Mouse (Mus musculus) erythroblast, embryonic 14.5 days (primary cell): ENCODE results near the gene Crybb2. TPM values are rescaled to one million over a fixed set of nuclear protein-coding genes. Genes with fewer than 3 reads are reported as not detected.

Experiments
- H3K27me3 ChIP-seq: 2 replicates; pipeline ENCODE4 v1.6.1; 2012; ENCODE audit warnings: inconsistent platforms; ENCODE audit not compliant: control insufficient read depth
- H3K36me3 ChIP-seq: 2 replicates; pipeline ENCODE4 v1.6.1; 2012; ENCODE audit warnings: mild to moderate bottlenecking, inconsistent platforms; ENCODE audit not compliant: control insufficient read depth
- H3K4me1 ChIP-seq: 2 replicates; pipeline ENCODE4 v1.6.1; 2012; ENCODE audit warnings: inconsistent platforms; ENCODE audit not compliant: control insufficient read depth
- H3K4me3 ChIP-seq: replicated peaks from 2 replicates; pipeline ENCODE3; 2012; ENCODE audit warnings: moderate library complexity, mild to moderate bottlenecking, inconsistent platforms
- H3K9me3 ChIP-seq: 2 replicates; pipeline ENCODE4 v1.6.1; 2012; ENCODE audit warnings: low read length, inconsistent platforms, mixed read lengths; ENCODE audit not compliant: control insufficient read depth
- GATA1 ChIP-seq: IDR thresholded peaks from 2 replicates; pipeline ENCODE4 v1.6.1; 2012; ENCODE audit warnings: low read length, inconsistent platforms, mixed read lengths
- TAL1 ChIP-seq: IDR thresholded peaks from 3 replicates; pipeline ENCODE4 v1.6.1; 2012; ENCODE audit warnings: low read length, inconsistent platforms, mixed read lengths
- polyA plus RNA-seq: library from polyadenylated mRNA; stranded (reverse); fragments of >175 nt; gene quantifications from 2 replicates; pipeline ENCODE4 v1.2.3, GENCODE M21; 2012

The Crybb2 gene
- polyA plus RNA-seq, 1 experiment: not detected

DNA sequence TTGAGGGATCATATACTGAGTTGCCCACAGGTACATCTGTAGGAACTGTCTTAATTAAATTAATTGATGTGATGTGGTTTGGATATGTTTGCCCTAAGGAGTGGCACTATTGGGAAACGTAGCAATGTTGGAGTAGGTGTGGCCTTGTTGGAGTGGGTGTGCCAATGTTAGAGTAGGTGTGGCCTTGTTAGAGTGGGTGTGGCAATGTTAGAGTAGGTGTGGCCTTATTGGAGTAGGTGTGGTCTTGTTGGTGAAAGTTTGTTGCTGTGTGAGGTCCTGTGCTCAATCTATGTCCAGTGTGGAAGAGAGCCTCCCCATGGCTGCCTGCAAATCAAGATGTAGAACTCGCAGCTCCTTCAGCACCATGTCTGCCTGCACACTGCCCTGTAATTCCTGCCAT is 14.4 kb upstream of the Crybb2 start:
- Histone ChIP-seq H3K4me1 (peaks cover 2% of the 10 kb centered on the region), H3K9me3 (peaks cover 5% of the 10 kb centered on the region), H3K36me3 (no peaks in the 10 kb centered on the region), H3K4me3 (no peak overlapping the region), H3K27me3 (no peaks in the 10 kb centered on the region)
- no peak for TF ChIP-seq GATA1
- no peak for TF ChIP-seq TAL1

DNA sequence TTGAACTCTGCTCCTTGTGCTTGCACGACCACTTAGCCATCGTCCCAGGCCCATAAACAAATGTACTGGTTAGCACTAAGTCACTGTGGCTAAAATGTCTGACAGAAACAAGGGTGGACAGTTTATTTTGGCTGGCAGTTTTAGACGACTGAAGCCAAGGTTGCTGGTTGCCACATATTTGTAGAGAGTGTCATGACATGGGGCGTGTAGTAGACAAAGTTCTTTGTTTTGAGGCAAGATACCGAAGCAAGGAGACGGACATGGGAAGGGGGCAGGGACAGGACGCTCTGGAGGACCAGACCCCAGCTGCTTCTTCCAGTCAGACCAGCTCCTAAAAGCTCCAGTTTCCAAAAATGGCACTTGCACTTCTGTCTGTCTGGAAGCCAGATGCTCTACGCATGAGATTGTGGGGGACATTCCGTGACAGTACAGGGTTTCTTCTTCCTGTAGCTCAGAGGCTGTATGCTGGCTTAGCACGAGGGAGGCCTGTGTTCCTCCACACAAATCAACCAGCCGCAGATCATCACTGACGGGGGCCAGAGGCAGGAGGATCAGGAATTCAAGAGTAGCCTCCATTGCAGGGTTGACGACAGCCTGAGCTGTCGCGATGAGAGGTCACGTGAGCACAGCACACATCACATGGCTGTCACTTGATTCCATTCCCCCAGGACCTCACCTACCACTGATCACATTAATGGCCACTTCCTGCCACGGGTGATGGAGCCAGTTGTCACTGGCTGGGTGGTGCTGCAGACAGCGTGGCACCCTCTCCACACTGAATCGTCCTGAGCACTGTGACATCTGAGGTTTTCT is 12.6 kb upstream of the Crybb2 start:
- H3K4me1 ChIP-seq: peaks cover 2% of the 10 kb centered on the region
- no peak overlapping the region for H3K4me3 ChIP-seq
- peaks cover 5% of the 10 kb centered on the region for H3K9me3 ChIP-seq
- TF ChIP-seq GATA1 (no peak), TAL1 (no peak)
- no peaks in the 10 kb centered on the region for H3K36me3 ChIP-seq
- H3K27me3 ChIP-seq: no peaks in the 10 kb centered on the region

DNA sequence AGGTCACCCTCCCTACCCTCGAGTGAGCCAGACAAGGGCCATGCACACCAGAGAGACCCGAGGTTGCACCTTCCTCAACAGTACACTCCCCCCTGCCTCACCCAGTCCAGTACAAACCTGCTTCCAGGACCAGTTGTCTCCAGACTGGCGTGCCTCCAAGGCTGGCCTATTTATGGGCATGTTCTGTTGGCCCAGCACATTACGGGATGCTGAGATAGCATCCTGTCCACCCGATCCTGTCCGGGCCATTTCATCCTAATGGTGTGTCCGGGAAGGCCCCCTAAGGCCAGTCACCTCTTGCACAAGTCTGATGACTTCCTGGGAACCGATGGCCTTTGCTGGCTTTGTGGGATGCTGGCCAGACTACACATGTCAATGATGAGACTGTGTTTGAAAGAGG is 11.5 kb upstream of the Crybb2 start, which contains the start of gene Crybb3:
Gene Crybb3 (minus strand): TSS at position 146 of the 400 bp plus-strand sequence.
- H3K27me3 ChIP-seq: no peaks in the 10 kb centered on the region
- TF ChIP-seq TAL1: no peak
- no peak for TF ChIP-seq GATA1

GRCm38 (mm10) chr5:113081020-113081419 is 11.1 kb upstream of the Crybb2 start:
- Histone ChIP-seq H3K27me3 (no peaks in the 10 kb centered on the region), H3K4me3 (no peak overlapping the region), H3K36me3 (no peaks in the 10 kb centered on the region), H3K9me3 (peaks cover 5% of the 10 kb centered on the region), H3K4me1 (peaks cover 2% of the 10 kb centered on the region)
- TF ChIP-seq GATA1 (no peak), TAL1 (no peak)

More for the DNA sequence above, 11.5 kb upstream of the Crybb2 start, which contains the start of gene Crybb3:
- peaks cover 5% of the 10 kb centered on the region for H3K9me3 ChIP-seq
- H3K4me1 ChIP-seq: peaks cover 2% of the 10 kb centered on the region
- H3K4me3 ChIP-seq: no peak within 1 kb of the TSS
- no peaks in the 10 kb centered on the region for H3K36me3 ChIP-seq

GRCm38 (mm10) chr5:113079783-113080182 is 9.9 kb upstream of the Crybb2 start:
- Histone ChIP-seq H3K4me1 (peaks cover 2% of the 10 kb centered on the region), H3K9me3 (peaks cover 5% of the 10 kb centered on the region), H3K4me3 (no peak overlapping the region), H3K27me3 (no peaks in the 10 kb centered on the region; the same call in 1 of the 2 replicates), H3K36me3 (no peaks in the 10 kb centered on the region)
- TF ChIP-seq TAL1 (no peak), GATA1 (no peak)

- no peaks in the 10 kb centered on the region; the same call in 1 of the 2 replicates for H3K27me3 ChIP-seq
- H3K9me3 ChIP-seq: no peaks in the 10 kb centered on the region
These were observed 8.8 kb upstream of the Crybb2 start for GRCm38 (mm10) chr5:113078686-113079085.

DNA sequence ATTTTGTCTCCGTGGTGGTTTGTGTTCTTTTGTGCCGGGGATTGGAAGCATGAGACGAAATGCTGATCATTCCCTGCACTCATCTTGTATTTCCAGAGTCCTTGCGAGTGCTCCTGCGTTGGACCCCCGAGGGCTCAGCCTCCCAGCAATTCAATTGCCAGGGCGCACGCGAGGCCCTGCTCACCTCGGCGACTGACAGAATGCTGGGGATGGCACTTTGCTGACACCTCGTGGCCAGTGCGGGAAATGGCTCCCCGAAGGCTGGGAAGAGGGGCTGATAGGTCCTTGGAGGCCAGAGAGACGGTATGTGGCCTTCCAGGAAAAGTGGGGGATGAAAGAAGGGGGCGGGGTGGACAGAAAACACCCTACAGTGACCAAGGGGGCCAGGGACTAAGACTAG is 15.6 kb downstream of the Crybb2 start:
- Histone ChIP-seq H3K9me3 (no peaks in the 10 kb centered on the region; the same call in 1 of the 2 replicates), H3K36me3 (no peaks in the 10 kb centered on the region), H3K4me3 (no peak overlapping the region), H3K27me3 (no peaks in the 10 kb centered on the region), H3K4me1 (no peaks in the 10 kb centered on the region)
- no peak for TF ChIP-seq TAL1

More at GRCm38 (mm10) chr5:113078686-113079085, 8.8 kb upstream of the Crybb2 start:
- Histone ChIP-seq H3K4me3 (no peak overlapping the region), H3K36me3 (no peaks in the 10 kb centered on the region), H3K4me1 (no peaks in the 10 kb centered on the region)
- TF ChIP-seq GATA1 (no peak), TAL1 (no peak)

- TF ChIP-seq GATA1: no peak
- TF ChIP-seq TAL1: no peak
- Histone ChIP-seq H3K4me3 (no peak overlapping the region), H3K9me3 (no peaks in the 10 kb centered on the region; the same call in 1 of the 2 replicates)
These were observed 19.2 kb downstream of the Crybb2 start for GRCm38 (mm10) chr5:113050581-113051185.

GRCm38 (mm10) chr5:113049876-113050275 is 20.0 kb downstream of the Crybb2 start:
- Histone ChIP-seq H3K4me1 (no peaks in the 10 kb centered on the region), H3K36me3 (no peaks in the 10 kb centered on the region), H3K4me3 (no peak overlapping the region), H3K27me3 (no peaks in the 10 kb centered on the region), H3K9me3 (no peaks in the 10 kb centered on the region; the same call in 1 of the 2 replicates)
- TF ChIP-seq TAL1 (no peak), GATA1 (no peak)

More at GRCm38 (mm10) chr5:113050581-113051185, 19.2 kb downstream of the Crybb2 start:
- no peaks in the 10 kb centered on the region for H3K4me1 ChIP-seq
- H3K27me3 ChIP-seq: no peaks in the 10 kb centered on the region
- H3K36me3 ChIP-seq: no peaks in the 10 kb centered on the region
